Mouse (Mus musculus): ENCODE measurements at regions not wholly inside any gene's neighbourhood (a gene's known extent, or its start where the extent isn't known, plus 50 kb on each side); places are given as distances from the start of the nearest gene placed in this dataset.

DNA sequence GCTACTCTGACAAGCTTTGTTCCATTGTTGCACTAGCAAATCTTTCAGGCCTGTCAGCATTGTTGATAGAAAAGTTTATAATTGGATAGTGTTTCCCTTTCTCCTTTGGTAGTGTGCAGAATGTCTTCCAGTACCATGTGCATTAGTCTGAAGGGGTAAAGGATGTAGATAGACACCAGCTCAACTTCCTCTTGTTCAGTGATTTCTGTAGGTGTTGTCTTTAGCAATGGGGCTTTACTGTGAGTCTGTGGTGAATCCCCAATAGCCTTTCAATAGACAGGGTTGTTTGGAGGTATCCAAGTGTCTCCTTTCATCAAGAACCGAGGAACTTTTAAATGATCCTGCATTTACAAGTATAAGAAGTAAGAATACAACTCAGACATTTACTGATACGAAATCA lies 311.0 kb downstream of the Otol1 start:
- TF ChIP-seq CTCF (conservative IDR thresholded peaks at IDR 0.05) = no peak
- Histone ChIP-seq H3K27ac (no peak overlapping the region), H3K4me3 (no peak overlapping the region)
- no peak for DNase-seq (ENCODE audit: low spot score in 2 of 2)

DNA sequence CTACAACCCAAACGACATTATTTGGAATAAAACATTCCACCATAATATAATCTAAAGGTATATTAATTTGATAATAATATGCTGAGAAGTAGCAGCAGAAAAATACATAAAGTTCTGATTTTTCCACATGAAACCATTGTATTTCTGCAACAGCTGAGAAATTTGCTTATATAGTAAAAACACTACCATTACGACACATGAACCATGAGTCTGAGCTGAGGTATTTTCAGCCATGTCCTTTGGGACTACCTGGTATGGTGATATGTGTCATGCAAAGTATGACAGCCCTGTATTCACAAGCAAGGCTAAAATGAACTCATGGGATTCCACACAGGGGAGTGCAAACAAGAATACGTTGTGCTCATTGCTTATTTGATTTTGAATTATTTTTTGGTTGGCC lies 311.7 kb downstream of the Otol1 start:
- DNase-seq (ENCODE audit: low spot score in 2 of 2) = no peak
- no peak for TF ChIP-seq CTCF (conservative IDR thresholded peaks at IDR 0.05)
- Histone ChIP-seq H3K4me3 (no peak overlapping the region), H3K27ac (no peak overlapping the region)

DNA sequence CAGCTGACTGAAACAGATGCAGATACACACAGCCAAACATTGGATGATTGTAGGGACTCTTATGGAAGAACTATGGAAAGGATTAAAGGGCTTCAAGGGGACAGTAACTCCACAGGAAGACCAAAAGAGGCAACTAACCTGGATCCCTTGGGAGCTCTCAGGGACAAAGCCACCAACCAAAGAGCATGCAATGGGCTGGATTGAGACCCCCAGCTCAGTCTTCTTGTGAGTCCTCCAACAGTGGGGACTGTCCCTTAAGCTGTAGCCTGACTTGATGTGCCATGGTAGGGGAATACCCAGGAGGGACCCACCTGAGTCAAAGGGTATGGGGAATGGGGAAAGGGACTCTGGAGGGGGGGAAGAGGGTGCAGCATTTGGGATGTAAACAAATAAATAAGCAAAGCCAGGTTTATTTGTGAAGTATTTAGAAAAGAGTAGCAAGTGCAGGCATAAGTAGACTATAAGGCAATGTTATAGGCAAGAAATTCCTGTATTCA lies 313.8 kb downstream of the Otol1 start:
- no peak for DNase-seq (ENCODE audit: low spot score in 2 of 2)
- Histone ChIP-seq H3K27ac (no peak overlapping the region), H3K4me3 (no peak overlapping the region)
- TF ChIP-seq CTCF (conservative IDR thresholded peaks at IDR 0.05) = no peak

DNA sequence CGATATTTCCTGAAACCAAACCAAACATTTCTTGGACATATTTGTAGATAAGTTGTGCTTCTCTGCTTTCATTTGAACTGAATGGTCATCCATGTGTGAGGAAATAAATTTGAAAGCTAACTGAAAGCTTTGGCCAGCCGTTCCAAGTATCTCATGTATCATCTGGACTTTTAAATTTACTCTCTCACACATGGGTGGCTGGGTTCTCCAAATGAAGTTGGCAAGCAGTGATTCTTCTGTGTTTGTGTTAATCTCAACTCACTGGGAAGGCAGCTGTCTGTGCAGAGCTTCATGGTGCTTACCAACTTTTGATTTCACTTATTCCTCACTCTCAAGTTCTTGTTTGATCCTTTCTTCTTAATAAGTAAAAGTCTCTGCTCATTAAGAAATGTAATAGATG lies 317.3 kb downstream of the Otol1 start:
- TF ChIP-seq CTCF (conservative IDR thresholded peaks at IDR 0.05) = no peak
- no peak overlapping the region for H3K27ac ChIP-seq
- no peak for DNase-seq (ENCODE audit: low spot score in 2 of 2)
- H3K4me3 ChIP-seq = no peak overlapping the region

Data from layer of hippocampus, adult 2 months (tissue).